Mouse (Mus musculus) activated CD4-positive, CD25-positive, alpha-beta regulatory T cell, adult 4 months (primary cell): ENCODE data around the gene Edaradd. TPM values are rescaled to one million over a fixed set of nuclear protein-coding genes. Genes with fewer than 3 reads are reported as not detected.

Experiments used
- ATAC-seq: one replicate; pipeline ENCODE4 v1.8.0; 2017
- polyA plus RNA-seq, 2 experiments: library from polyadenylated mRNA; unstranded; fragments of 100-300 nt; shearing (Covaris generic); gene quantifications; one replicate each; pipeline ENCODE4 v1.2.1; 2017

The Edaradd gene
- polyA plus RNA-seq, 2 experiments from 2014 or later, result 1.0 TPM

DNA sequence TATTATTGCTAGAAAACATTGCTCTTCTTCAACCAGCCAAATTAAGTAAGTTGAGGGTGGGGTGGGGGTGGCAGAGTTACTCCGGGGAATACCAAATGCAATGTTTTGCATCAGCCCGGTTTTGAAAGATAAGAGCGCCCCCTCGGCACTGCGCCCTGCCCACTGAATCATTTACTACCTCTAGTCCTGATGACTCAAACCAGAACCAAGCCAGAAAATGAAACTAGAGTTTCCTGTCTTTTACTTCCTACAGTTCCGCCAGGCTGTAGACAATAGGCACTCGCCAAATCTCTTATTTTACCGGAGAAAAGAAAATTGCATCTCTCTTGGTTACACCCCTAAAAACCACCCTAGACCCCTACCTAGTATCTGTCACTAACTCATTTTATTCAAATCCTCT, 59.8 kb downstream of the Edaradd start:
- ATAC-seq, result peak; percentile 80

DNA sequence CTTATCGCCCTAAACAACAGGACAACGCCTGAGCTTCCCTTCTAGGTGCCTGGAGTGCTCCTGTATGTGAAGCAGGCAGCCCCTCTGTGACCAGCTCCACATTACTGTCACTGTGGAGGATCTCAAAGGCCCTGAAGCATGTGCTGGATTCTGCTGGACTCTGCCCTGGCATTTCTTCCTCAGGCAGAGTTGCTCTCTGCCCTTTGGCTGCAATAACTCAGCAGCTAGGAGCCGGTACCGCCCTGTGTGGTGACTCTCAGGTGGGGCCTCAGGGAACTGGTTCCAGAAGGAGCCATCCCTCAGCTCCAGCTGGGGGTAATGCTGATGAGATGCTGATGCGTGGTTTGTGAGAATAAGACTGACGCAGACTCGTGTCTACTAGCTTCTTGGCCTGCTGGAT, 63.5 kb downstream of the Edaradd start:
- no peak for ATAC-seq

- no peak for ATAC-seq
These were observed 65.4 kb downstream of the Edaradd start for GRCm38 (mm10) chr13:12454686-12455390.

DNA sequence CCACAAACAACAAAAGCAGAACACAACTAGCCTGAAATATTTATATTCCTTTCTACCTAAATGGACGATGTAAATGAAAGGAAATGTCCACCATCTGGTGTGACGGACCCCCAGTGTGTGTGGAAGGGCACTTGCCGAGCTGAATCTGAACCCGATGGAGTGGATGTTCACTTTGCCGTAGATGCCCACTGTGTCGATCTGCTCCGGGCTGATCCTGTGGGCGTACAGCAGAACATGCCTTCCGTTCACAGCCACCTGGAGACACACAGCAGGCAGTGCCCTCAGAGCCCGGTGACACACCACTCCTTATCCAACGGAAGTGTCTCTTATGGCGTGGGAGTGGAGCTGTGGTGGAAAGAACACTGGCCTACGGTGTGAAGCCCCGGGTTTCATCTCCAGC, 67.1 kb downstream of the Edaradd start:
- ATAC-seq, result no peak

DNA sequence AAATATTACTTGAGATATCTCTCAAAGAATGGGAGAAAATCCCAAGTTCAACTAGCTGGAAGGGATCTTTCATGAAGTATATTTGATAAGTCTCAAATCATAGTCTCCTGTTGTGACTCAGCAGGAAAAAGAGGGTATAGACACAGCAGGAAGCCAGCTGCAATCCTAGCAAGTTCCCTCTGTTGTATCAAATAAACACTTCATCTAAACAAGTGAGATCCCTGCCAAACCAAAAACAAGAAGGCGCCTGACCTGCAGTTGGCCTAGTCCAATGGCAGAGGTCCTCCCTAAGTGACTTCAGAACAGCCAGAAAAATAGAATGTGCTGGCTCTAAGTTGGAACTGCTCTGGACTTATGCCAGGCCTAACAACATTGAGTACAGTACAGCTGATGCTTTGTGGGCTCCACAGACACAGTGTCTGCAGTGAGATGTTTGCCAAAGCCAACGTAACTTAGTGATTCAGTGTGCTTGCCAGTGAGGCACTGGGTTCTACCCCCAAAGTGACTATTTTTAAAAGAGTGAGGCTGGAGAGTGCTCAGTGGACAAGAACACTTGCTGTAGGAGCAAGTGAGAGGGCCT, 78.1 kb downstream of the Edaradd start:
- no peak for ATAC-seq

- no peak for ATAC-seq
These were observed 79.4 kb downstream of the Edaradd start for GRCm38 (mm10) chr13:12440813-12441212.

- ATAC-seq, result no peak
These were observed 80.7 kb downstream of the Edaradd start for GRCm38 (mm10) chr13:12439586-12439985.

GRCm38 (mm10) chr13:12433843-12434242, 86.4 kb downstream of the Edaradd start:
- no peak for ATAC-seq

GRCm38 (mm10) chr13:12428556-12428955, 91.7 kb downstream of the Edaradd start:
- ATAC-seq, result no peak

Other genes with a start within 250 kb of the Edaradd start
- 10 to 100 TPM in 1 of 2 experiments, 1 to 10 TPM in 1; 4.9 to 10.4 TPM for gene Actn2, start 179.7 kb downstream of the Edaradd start, polyA plus RNA-seq
- 10 to 100 TPM; 32.3 to 42.5 TPM for gene Heatr1, start 125.4 kb downstream of the Edaradd start, polyA plus RNA-seq
- 100 to 1,000 TPM in 1 of 2 experiments, 10 to 100 TPM in 1; 70.6 to 109 TPM for gene Lgals8, start 55.5 kb downstream of the Edaradd start, polyA plus RNA-seq
- gene Ero1lb, start 45.4 kb upstream of the Edaradd start, polyA plus RNA-seq, result 1 to 10 TPM; 4.4 to 5.7 TPM